Mouse (Mus musculus) urinary bladder, adult 2 months (tissue): ENCODE measurements at regions not wholly inside any gene's neighbourhood (a gene's known extent, or its start where the extent isn't known, plus 50 kb on each side); places are given as distances from the start of the nearest gene placed in this dataset.

Experiments used
- DNase-seq: peaks from one replicate; pipeline ENCODE4 v3.0.0; 2022; ENCODE audit warnings: low spot score

DNA sequence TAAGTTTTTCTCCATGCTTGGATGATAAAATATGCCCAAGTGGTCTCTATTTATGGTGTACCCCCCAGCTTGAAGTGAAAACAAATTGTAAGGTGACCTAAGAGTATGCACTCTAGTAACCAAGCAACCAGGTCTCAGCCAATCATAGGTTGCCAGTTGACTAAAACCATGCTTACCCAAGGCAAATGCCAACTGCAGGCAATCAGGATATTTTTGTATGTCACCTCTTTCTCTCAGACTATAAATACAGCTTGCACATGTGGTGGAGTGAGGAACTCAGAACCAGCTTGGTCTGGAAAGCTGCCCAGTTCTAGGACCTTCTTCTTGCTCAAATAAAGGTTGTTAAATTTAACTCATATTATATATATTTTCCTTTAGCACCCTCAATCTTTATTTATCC lies 476.0 kb upstream of the Gm26657 start:
- no peak for DNase-seq

DNA sequence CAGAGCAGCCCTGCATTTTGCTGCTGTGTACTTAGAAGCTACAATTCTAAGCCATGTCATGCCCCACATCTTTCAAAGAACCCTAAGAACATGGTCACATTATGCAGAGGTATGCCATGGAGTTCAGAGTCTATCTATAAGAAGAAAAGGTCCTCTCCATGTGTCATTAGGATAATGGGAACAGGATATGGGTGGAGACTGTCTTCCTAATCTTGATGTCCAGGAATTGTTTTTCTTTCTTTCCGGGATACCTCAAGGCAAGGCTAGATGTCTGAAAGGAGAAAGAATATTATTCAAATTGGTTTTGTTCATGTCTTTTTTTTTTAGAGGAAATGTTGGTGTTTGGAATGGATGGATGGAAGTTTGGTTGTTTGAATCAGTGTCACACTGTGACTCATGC lies 477.3 kb upstream of the Gm26657 start:
- no peak for DNase-seq

- no peak for DNase-seq
Observed at GRCm38 (mm10) chr4:56261992-56262391, 477.9 kb upstream of the Gm26657 start.

DNA sequence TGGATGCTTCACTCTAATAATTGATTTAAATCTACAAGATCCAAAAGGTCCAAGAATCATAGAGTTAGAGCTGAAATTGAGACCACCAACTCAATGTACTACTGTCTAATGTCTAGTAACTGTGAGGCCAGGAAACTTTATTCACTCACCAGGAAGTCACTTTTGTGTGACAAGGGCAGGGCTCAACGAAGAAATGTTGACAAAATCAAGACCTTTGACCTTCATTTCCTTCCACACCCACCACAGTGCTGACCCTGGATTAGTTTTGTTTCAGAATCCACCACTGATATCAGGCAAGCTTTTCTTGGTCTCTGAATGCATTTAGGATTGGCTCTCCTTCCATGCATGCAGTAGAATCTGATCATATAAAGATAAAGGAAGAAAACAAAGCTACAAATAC lies 487.5 kb upstream of the Gm26657 start:
- DNase-seq = no peak

GRCm38 (mm10) chr4:56251766-56252165 lies 488.1 kb upstream of the Gm26657 start:
- DNase-seq = no peak

DNA sequence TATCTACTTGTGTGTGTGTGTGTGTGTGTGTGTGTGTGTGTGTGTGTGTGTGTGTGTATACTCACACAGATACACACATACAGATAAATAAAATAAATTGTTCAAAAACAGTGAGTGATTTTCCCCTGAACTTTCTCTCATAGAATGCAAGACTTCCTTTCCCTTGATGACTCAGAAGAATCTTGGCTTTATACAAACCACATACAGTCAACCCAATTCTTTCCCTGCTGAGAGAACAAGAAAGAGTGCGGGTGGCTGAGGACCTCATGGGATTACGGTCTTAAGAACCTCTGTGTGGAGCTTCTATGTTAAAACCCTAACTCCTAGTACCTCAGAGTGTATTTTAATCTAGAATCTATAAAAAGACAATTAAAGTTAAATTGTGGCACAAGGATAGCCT lies 489.3 kb upstream of the Gm26657 start:
- DNase-seq = no peak

DNA sequence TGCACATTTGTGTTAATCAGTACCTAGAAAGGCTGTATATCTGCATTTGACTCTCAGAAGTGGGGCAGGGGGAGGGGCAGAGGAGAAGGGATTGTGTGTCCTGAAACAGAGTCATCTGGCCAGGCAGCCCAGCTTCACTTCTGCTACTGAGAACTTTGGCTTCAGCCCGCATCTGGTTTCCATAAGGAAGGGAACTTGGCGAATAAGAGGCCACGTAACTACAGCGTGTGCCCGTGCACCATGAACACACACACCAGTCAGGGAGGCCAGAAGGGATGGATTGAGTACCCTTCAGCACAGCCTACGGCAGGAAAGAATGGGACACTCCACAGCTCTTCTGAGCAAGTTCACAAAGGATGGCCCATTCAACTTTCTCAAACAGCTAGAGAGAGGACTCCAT lies 496.0 kb upstream of the Gm26657 start:
- DNase-seq = no peak

GRCm38 (mm10) chr4:56238496-56239488 lies 501.1 kb upstream of the Gm26657 start:
- no peak for DNase-seq

- DNase-seq = no peak
Observed at GRCm38 (mm10) chr4:56231414-56231813, 508.5 kb upstream of the Gm26657 start.

DNA sequence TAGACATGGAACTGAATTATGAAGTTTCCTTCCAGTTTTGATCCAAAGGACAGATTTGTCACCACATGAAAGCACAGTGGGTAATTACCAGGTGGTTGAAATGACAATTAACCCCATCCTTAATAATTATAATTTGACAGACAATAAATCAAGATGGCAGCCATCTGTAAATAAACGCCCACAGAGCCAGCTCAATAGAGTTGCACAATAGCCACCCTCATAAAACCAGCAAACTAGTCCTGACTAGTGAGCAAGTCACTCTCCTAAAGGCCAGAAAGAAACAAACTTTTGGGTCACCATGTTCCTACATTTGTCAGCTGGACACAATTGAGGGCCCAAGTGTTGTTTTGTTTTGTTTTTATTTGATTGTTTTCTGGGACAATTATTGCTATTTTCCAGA lies 509.4 kb upstream of the Gm26657 start:
- DNase-seq = no peak

DNA sequence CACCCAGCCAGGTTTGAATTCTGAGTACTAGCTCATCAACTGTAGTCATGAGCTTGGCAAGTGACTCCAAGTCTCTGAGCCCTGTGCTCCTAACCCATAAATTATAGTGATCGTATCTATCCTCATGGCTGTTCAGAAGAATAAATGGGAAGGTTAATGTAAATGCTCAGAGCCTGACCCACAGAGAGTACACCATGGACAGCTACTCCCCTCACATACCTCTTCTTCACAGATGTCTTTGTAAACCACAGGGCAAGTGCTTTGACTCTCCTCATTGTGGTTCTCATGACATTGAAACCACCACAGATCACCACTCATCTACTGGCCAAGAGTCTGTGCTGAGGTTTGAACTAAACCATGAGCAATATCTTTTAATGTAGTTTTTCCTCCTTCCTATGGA lies 513.4 kb upstream of the Gm26657 start:
- no peak for DNase-seq

- DNase-seq = no peak
Observed at GRCm38 (mm10) chr4:56224542-56224941, 515.3 kb upstream of the Gm26657 start.

DNA sequence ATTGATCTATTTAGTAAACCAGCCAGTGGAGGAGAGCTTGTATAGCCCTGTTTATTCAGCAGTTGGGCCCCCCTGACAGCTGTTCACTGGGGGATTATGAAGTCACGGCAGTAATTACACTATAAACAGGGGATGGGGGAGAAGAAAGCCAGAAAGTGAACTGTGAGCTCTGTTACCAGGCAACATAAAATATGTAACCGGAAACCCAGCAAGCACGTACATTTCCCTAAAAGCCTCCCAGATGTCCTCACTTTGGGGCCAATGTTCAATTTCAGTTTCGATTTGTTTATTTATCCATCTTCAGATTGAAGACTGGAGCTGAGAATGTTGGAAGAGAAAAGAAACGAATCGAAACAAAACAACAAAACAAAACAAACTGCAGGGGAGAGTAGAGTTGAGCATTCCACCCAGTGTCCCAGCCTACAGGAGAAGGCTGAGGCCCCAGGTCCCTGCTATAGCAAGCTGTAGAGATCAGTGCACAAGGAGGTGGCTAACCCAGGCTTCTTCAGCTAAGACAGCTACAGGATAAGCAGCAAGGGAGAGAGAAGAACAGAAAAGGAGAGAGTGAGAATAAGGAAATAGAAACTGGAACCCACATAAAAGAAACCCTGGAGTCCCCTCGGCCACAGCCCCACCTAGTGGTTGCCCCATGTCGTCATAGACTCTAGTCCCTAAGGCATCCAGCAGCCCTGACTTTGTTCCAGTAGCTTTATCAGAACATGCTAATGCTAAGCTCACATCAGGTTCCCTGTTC lies 517.7 kb upstream of the Gm26657 start:
- DNase-seq = peak; percentile 43

- DNase-seq = no peak
Observed at GRCm38 (mm10) chr4:56220531-56220930, 519.3 kb upstream of the Gm26657 start.

DNA sequence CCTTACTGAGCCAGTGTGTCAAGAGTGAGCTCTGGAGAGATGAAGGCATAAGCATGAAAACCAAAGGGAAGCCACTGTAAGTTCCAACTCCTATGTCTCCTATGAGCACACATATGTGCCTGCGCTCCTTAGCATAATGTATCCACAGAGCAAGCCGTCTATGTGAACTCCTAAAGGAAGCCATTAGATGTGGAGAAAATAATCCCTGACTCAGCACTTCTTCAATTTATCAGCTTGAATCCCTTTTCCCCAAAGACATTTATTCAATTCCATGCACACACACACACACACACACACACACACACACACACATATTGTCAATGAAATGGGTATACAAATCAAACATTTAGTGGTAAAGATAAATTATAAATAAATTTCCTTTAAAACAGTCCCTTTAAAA lies 530.4 kb upstream of the Gm26657 start:
- no peak for DNase-seq

DNA sequence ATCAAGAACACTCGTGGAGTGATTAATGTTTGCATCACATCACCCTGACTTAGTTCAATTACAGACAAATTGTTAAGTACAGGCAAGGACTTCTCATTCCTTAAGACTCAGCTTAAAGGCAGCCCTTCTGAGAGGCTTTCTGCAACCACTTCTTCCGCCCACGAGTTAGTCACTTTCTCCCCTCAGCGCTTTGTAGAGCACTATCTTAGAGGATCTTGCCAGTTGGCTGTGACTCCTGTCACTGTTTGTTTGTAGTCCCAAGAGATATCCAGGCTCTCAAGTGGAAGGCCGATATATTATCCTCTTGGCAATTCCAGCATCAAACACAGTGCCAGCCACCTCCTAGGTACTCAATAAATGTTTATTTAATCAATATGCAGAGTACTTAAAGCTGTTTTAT lies 532.1 kb upstream of the Gm26657 start:
- DNase-seq = no peak

- DNase-seq = no peak
Observed at GRCm38 (mm10) chr4:56205069-56205468, 534.8 kb upstream of the Gm26657 start.

DNA sequence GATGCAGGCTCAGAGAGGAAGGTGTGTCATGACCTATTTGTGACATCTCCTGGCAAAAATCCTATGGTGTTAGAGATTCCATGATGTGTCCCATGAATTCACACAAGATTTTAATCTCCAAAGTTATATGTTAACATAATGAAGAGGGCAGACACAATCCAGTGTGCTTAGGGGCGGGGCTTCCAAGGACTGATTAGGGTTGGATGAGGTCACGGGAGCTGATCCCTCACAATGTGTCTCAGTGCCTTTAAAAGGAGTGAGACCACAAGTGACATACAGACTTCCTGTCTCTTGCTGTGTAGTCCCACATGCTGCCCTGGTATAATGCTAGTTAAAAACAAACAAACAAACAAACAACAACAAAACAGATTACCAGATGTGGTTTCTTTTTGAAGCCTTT lies 546.5 kb upstream of the Gm26657 start:
- no peak for DNase-seq

DNA sequence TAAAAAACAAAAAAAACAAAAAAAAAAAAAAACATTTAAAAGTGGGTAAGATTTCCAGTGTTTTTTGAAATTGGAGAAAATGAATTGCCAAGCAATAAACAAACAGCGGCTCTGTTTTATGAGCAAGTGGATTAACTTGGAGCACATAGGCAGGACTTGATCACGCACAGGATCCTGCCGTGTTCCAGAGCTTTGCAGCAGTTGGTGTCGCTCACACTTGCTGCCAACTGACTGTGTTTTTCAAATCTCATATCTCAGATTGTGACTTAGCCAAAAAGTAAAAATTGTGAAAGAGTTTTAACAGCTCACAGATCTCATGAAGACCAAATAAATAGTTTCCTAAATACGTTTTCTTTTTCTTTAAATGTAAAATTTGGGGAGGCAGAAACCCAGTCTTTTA lies 547.4 kb upstream of the Gm26657 start:
- no peak for DNase-seq

DNA sequence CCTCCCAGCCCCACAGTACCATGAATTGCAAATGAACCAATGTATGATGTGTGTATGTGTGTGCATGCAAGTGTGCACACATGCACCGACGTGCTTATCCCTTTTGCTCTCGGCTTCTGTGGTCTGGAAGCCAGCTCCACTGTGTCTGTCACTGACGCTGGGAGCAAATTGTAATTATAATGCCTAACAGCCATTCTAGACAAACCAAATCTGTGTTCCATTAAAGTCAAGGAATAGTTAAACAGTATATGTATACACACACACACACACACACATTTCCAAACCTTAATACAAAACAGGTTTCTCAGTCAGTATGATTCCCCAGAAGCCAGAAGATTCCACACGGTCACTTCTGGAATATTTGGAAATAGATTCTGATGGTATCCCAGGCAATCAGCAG lies 560.3 kb upstream of the Gm26657 start:
- DNase-seq = no peak

- no peak for DNase-seq
Observed at GRCm38 (mm10) chr4:56178844-56179481, 560.9 kb upstream of the Gm26657 start.

- DNase-seq = no peak
Observed at GRCm38 (mm10) chr4:56161257-56161594, 578.6 kb upstream of the Gm26657 start.
